Mouse (Mus musculus) hindbrain, embryonic 14.5 days (tissue): ENCODE measurements at regions not wholly inside any gene's neighbourhood (a gene's known extent, or its start where the extent isn't known, plus 50 kb on each side); places are given as distances from the start of the nearest gene placed in this dataset.

Experiments used
- ATAC-seq: fragments of 200-750 bp; cut with Nextera tagmentation; 2 replicates; pipeline ENCODE4 v1.8.0; 2017; ENCODE audit warnings: moderate number of reproducible peaks, mild to moderate bottlenecking, moderate TSS enrichment, moderate library complexity; ENCODE audit not compliant: low FRiP score
- DNase-seq: peaks from one replicate; pipeline ENCODE4 v3.0.0-alpha.2; 2015; ENCODE audit warnings: low spot score
- H3K27ac ChIP-seq: fragments of 300-500 bp; sonication (generic); 2 replicates; pipeline ENCODE4 v1.5.1; 2014; ENCODE audit warnings: mild to moderate bottlenecking, moderate library complexity
- H3K27me3 ChIP-seq: fragments of 300-500 bp; sonication (generic); 2 replicates; pipeline ENCODE4 v1.6.1; 2014; ENCODE audit warnings: mild to moderate bottlenecking, low read length, mixed read lengths; ENCODE audit not compliant: control insufficient read depth, insufficient read depth
- H3K36me3 ChIP-seq: fragments of 300-500 bp; sonication (generic); replicated peaks from 2 replicates; pipeline ENCODE4 v1.6.1; 2014; ENCODE audit not compliant: control insufficient read depth, insufficient read depth
- H3K4me1 ChIP-seq: fragments of 300-500 bp; sonication (generic); replicated peaks from 2 replicates; pipeline ENCODE4 v1.6.1; 2014; ENCODE audit warnings: antibody characterized with exemption, low read length, mixed read lengths; ENCODE audit not compliant: control insufficient read depth, insufficient read depth
- H3K4me2 ChIP-seq: fragments of 300-500 bp; sonication (generic); replicated peaks from 2 replicates; pipeline ENCODE4 v1.6.1; 2014; ENCODE audit warnings: mild to moderate bottlenecking, moderate library complexity
- H3K4me3 ChIP-seq: fragments of 300-500 bp; sonication (generic); replicated peaks from 2 replicates; pipeline ENCODE4 v1.5.1; 2014; ENCODE audit warnings: mild to moderate bottlenecking, low read length
- H3K9ac ChIP-seq: fragments of 300-500 bp; sonication (generic); 2 replicates; pipeline ENCODE4 v1.6.1; 2014
- H3K9me3 ChIP-seq: fragments of 300-500 bp; sonication (generic); 2 replicates; pipeline ENCODE4 v1.6.1; 2016; ENCODE audit warnings: low read length; ENCODE audit not compliant: control insufficient read depth
- WGBS: fragments of 180-500 bp; shearing (Covaris S2); extraction: QIAGEN DNeasy Blood & Tissue Kit; methylation state at CpG from one replicate; pipeline ENCODE4 v1.1.7; 2014; 5-methylcytosine and 5-hydroxymethylcytosine counted together

DNA sequence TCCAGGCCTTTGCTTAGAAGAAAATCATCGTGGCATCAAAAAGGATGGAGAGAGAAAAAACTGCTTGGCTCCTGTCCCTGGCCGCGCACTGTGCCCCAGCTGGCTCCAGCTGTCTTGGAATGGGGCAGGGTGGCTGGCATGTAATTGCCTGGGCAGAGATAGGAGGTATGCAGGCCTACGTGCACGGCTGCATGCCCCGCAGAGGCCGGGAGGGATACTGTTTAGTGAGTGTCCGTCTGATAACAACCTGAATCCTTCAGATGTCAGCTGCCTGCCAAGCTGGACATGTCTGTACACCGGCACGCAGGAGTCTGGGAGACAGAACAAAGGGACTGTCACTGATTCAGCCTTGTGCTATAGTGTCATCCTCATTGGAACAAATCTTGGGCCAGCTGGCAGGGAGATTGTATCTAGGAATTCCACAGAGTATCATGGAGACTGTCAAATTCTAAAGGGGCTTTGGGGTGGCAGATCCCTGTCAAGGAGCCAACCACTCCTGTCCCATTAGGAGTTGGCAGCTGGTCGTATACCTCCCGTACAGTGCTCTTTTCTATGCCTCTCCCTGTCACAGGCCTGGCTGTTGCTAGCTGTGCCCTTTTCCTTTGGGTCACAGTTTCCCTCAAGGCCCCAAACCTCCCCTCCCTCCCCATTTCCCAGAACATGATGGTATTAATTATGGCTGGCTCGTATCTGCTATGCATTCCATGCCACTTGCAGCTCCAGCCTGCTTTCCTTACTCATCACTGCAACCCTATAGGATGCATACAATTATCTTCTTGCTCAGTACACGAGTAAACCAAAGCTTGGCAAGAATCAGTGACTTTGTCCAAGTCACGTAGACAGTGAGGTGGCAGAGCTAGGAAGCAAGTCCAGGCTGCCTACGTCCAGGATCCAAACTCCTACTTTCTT, 83.5 kb upstream of the Egln3 start:
- H3K4me2 ChIP-seq = no peak overlapping the region
- WGBS = 31% methylated on average over 16 of the region's 16 CpGs
- H3K4me3 ChIP-seq = no peak overlapping the region
- H3K27ac ChIP-seq = peak overlapping the region; percentile 63
- no peaks in the 10 kb centered on the region for H3K27me3 ChIP-seq
- peaks cover 27% of the 10 kb centered on the region for H3K4me1 ChIP-seq
- DNase-seq = peak; percentile 74
- peak; percentile 92 for ATAC-seq
- H3K36me3 ChIP-seq = no peaks in the 10 kb centered on the region
- no peak overlapping the region for H3K9ac ChIP-seq
- no peaks in the 10 kb centered on the region for H3K9me3 ChIP-seq

GRCm38 (mm10) chr12:54283646-54284045, 80.0 kb upstream of the Egln3 start:
- Histone ChIP-seq H3K27me3 (no peaks in the 10 kb centered on the region), H3K9ac (no peak overlapping the region), H3K27ac (no peak overlapping the region), H3K36me3 (no peaks in the 10 kb centered on the region), H3K9me3 (no peaks in the 10 kb centered on the region), H3K4me1 (peaks cover 21% of the 10 kb centered on the region), H3K4me3 (no peak overlapping the region), H3K4me2 (no peak overlapping the region)
- ATAC-seq (no peak), DNase-seq (no peak)
- WGBS = 26% methylated on average over 4 of the region's 4 CpGs

DNA sequence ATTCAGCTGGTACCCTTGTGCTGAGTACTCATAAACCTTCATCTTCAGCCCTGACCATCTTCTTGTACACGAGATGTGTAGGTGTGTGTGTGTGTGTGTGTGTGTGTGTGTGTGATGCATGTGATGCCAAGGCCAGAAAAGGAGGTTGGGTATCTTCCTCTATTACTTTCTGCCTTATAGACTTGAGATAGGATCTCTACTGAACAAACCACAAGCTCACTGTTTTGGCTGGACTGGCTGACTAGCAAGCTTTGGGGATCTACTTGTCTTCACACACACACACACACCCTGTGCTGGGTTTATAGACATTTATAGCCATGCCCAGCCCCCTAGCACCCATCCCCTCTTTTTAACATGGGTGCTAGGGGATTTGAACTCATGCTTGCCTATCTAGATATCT, 79.4 kb upstream of the Egln3 start:
- no peak overlapping the region for H3K4me2 ChIP-seq
- H3K4me3 ChIP-seq = no peak overlapping the region

GRCm38 (mm10) chr12:54282281-54282921, 78.7 kb upstream of the Egln3 start:
- H3K27ac ChIP-seq = no peak overlapping the region
- DNase-seq (no peak), ATAC-seq (no peak)
- H3K36me3 ChIP-seq = no peaks in the 10 kb centered on the region
- H3K27me3 ChIP-seq = no peaks in the 10 kb centered on the region
- H3K9ac ChIP-seq = no peak overlapping the region
- WGBS = 65% methylated on average over 4 of the region's 4 CpGs
- H3K4me3 ChIP-seq = no peak overlapping the region
- H3K9me3 ChIP-seq = no peaks in the 10 kb centered on the region
- no peak overlapping the region for H3K4me2 ChIP-seq
- peaks cover 9% of the 10 kb centered on the region for H3K4me1 ChIP-seq

More for the DNA sequence above, 79.4 kb upstream of the Egln3 start:
- WGBS = 100% methylated on average over 1 of the region's 1 CpGs
- DNase-seq (no peak), ATAC-seq (no peak)
- Histone ChIP-seq H3K36me3 (no peaks in the 10 kb centered on the region), H3K4me1 (peaks cover 15% of the 10 kb centered on the region), H3K27me3 (no peaks in the 10 kb centered on the region), H3K9me3 (no peaks in the 10 kb centered on the region), H3K9ac (no peak overlapping the region), H3K27ac (no peak overlapping the region)

DNA sequence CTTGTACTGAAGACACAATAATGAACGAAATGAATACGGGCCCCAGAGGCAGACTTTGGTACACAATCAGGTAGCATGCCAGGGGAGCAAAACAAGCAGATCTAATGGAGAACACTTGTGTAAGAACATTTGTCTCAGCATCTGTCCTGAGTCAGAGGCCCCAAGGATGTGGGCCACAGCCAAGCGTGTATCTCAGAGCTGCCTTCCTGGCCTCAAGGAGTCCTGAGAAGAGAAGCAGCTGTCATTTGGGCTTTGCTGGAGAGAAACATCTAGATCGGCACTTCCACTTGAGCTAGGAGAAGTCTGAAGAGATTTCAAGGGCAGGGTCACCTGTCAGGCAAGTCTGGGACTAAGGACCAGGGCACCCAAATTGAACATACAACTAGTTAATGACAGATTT, 76.8 kb upstream of the Egln3 start:
- Histone ChIP-seq H3K27ac (no peak overlapping the region), H3K4me3 (no peak overlapping the region), H3K4me1 (no peaks in the 10 kb centered on the region), H3K36me3 (no peaks in the 10 kb centered on the region), H3K27me3 (no peaks in the 10 kb centered on the region), H3K4me2 (no peak overlapping the region), H3K9ac (no peak overlapping the region), H3K9me3 (no peaks in the 10 kb centered on the region)
- 90% methylated on average over 4 of the region's 4 CpGs for WGBS
- DNase-seq (no peak), ATAC-seq (no peak)

DNA sequence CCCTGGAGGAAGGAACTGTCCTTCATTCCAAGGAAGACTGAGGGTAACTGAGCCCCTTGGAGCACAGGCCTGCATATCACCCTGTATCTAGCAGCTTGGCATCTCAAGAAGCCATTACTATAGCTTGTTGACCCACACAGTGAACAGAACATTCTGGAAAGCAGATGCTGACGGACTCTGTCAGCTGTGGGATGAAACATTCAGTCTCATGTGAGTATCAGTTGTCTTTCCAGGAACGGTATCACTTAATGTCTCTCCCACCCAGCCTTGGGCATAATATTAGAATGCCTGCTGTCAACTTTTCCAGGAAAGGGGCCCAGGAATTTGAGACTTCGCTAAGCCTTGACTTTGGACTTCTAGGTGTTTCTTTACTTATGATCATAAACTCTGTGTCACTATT, 76.3 kb upstream of the Egln3 start:
- no peaks in the 10 kb centered on the region for H3K27me3 ChIP-seq
- H3K4me2 ChIP-seq = no peak overlapping the region
- ATAC-seq (no peak), DNase-seq (no peak)
- WGBS = 84% methylated on average over 3 of the region's 3 CpGs
- H3K9ac ChIP-seq = no peak overlapping the region
- no peaks in the 10 kb centered on the region for H3K9me3 ChIP-seq
- H3K4me1 ChIP-seq = no peaks in the 10 kb centered on the region
- no peaks in the 10 kb centered on the region for H3K36me3 ChIP-seq
- H3K27ac ChIP-seq = no peak overlapping the region
- no peak overlapping the region for H3K4me3 ChIP-seq

DNA sequence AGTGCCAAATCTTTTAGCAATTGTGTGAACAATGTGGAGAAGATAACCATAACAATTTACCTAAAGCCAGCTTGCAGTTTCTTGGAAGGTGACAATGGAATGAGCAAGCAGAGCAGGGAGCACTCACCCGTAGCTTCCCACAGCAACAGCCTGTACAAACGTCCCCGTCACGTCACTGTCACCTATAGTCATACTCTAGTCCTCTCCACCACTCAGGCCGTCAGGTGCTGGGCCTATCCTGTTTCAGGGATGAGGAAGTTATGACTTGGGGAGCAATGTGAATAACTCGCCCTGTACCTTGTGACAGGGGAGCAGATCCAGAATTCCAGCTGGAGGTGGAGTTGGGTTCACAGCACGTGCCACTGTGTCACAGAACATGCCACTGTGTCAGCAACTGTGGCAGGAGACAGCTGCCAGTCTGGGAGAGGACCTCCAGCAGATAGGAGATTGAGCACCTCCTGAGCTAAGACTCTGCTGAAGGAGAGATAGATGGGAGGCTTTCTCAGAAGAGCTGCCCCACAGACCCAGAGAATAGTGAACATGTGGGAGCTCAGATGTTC, 73.4 kb upstream of the Egln3 start:
- H3K36me3 ChIP-seq = no peaks in the 10 kb centered on the region
- no peak overlapping the region for H3K9ac ChIP-seq
- no peaks in the 10 kb centered on the region for H3K27me3 ChIP-seq
- DNase-seq (no peak), ATAC-seq (no peak)
- WGBS = 81% methylated on average over 7 of the region's 7 CpGs
- no peak overlapping the region for H3K27ac ChIP-seq
- no peak overlapping the region for H3K4me2 ChIP-seq
- H3K4me3 ChIP-seq = no peak overlapping the region
- no peaks in the 10 kb centered on the region for H3K4me1 ChIP-seq
- no peaks in the 10 kb centered on the region for H3K9me3 ChIP-seq

DNA sequence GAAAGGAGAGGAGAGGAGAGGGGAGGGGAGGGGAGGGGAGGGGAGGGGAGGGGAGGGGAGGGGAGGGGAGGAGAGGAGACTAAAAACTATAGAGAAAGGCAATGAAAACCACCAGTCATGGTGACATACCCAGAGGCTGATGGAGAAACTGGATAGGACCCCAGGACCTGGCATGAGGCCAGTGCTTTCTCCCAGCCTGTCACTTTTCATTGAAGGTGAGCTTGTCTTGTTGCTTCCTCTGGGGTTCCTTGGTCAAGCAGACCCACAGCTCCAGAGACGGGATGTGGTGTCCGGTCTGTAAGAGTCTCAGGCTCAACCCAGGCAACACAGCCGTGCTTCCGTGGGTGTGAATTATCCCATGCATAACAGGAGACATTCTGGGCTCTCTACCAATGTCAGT, 69.8 kb upstream of the Egln3 start:
- no peak overlapping the region for H3K9ac ChIP-seq
- H3K4me1 ChIP-seq = no peaks in the 10 kb centered on the region
- no peaks in the 10 kb centered on the region for H3K9me3 ChIP-seq
- H3K27ac ChIP-seq = no peak overlapping the region
- no peak for DNase-seq
- no peaks in the 10 kb centered on the region for H3K36me3 ChIP-seq
- H3K4me2 ChIP-seq = no peak overlapping the region
- H3K27me3 ChIP-seq = no peaks in the 10 kb centered on the region
- no peak overlapping the region for H3K4me3 ChIP-seq
- WGBS = 81% methylated on average over 4 of the region's 4 CpGs
- ATAC-seq = no peak

GRCm38 (mm10) chr12:54272696-54273095, 69.0 kb upstream of the Egln3 start:
- H3K36me3 ChIP-seq = no peaks in the 10 kb centered on the region
- no peak overlapping the region for H3K4me2 ChIP-seq
- H3K9me3 ChIP-seq = no peaks in the 10 kb centered on the region
- H3K27ac ChIP-seq = no peak overlapping the region
- H3K4me1 ChIP-seq = no peaks in the 10 kb centered on the region
- no peak for DNase-seq
- no peak for ATAC-seq
- WGBS = 91% methylated on average over 6 of the region's 6 CpGs
- H3K9ac ChIP-seq = no peak overlapping the region
- no peaks in the 10 kb centered on the region for H3K27me3 ChIP-seq
- no peak overlapping the region for H3K4me3 ChIP-seq
